Mouse (Mus musculus): ENCODE results near the gene P4hb. TPM values are rescaled to one million over a fixed set of nuclear protein-coding genes. Genes with fewer than 3 reads are reported as not detected.
"Not testable (repeated sequence)": the region's sequence is repeated elsewhere in the genome, so short reads cannot be mapped to it uniquely, and the experiment has no call there.

The P4hb gene
- polyA plus RNA-seq, 1 experiment from 2014 or later: 492 TPM

DNA sequence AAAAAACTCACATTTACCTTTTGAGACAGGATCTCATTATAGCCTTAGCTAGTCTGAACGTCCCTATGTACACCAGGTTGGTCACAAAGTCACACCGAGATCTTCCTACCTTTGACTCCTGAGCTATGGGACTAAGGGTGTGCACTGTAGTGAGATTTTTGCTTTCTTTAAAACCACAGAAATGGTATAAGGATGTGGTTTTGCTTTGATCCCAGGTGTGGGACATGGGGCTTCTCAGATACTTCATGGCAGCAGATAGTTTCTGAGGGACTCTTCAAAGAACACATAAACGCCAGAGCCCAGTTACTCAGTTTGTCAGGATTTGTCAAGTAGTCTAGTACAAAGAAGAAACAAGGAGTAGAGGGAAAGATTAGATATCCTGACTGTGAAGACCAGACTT, 27.7 kb upstream of the P4hb start:
- Histone ChIP-seq H3K27ac (ENCODE audit: low read depth, low read length) (no peak overlapping the region), H3K4me2 (no peak overlapping the region), H3K4me3 (ENCODE audit: low read depth, low read length) (no peak overlapping the region), H3K9me3 (ENCODE audit: control insufficient read depth, low read length) (no peaks in the 10 kb centered on the region), H3K27me3 (ENCODE audit: control insufficient read depth, insufficient read depth, low read length) (no peaks in the 10 kb centered on the region), H3K36me3 (ENCODE audit: control insufficient read depth, insufficient read depth, low read length) (peaks cover 12% of the 10 kb centered on the region), H3K4me1 (ENCODE audit: control insufficient read depth, insufficient read depth, low read length) (peaks cover 15% of the 10 kb centered on the region), H3K9ac (ENCODE audit: low read length) (no peak overlapping the region)
- ATAC-seq (ENCODE audit: low FRiP score): no peak
- DNase-seq (ENCODE audit: low spot score, missing footprints): no peak
- 97% methylated on average over 3 of the region's 3 CpGs for WGBS

DNA sequence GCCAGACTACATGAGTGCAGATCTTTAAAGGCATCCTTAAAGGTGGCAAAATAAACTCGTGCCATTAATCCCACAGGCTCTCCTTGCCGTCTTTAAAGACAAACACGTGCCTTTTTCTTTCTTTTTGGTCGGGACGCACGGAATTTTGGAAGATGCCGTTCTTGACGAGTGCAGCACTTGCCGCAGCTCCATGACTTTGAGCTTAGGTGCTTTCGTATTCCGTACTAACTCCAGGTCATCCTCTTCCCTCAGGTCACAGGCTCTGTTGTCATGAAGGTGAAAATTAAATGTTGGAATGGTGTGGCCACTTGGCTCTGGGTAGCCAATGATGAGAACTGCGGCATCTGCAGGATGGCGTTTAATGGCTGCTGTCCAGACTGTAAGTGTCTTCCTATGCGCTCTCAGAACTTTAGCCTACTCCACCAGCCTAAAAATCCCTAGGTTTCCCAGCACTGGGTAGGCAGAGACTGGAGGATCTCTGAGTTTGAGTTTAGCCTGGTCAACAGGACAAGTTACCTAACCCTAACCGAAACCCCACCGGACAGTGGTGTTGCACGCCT, 26.0 kb upstream of the P4hb start:
- ATAC-seq (ENCODE audit: low FRiP score): no peak

DNA sequence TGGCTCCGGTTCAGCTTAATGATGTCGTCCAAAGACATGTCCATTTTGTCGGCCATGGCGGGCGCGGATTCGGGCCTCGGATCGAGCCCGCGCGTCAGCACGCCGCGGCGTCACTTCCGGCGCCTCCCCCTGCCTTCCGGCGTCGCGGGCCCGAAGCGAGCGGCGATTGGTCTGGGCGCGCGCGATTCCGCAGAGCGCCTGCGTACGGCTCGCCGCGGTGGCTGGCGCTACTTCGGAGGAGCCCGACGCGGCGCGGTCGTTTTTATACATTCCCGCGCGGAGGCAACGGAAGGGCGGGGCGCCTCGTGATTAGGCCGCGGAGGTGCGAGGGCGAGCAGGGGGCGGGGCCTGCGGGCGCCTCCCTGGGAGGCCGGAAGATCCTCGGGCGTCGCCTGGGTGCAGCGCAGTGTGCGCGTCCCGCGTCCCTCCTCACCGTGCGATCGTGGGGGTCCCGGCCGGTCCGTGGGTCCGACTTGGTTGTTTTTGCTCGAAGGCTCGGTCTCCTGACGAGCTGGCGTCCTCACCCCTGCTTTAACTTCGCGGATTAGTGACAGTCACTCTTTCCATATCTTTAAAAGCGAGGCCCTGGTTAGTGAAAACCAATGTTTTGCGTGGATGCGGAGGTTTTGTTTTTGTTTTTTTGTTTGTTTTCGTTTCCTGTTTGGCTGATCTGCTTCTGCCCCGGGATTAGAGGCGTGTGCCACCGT, 25.4 kb upstream of the P4hb start, which contains the start of the genes Alyref and Anapc11:
Gene Alyref (minus strand): TSS at position 83 of the 707 bp plus-strand sequence.
Gene Anapc11 (plus strand): TSS at position 139 of the 707 bp plus-strand sequence.
- ATAC-seq (ENCODE audit: low FRiP score) (peak; percentile 98), DNase-seq (ENCODE audit: low spot score, missing footprints) (peak; percentile 99)
- Histone ChIP-seq H3K27me3 (ENCODE audit: control insufficient read depth, insufficient read depth, low read length) (no peaks in the 10 kb centered on the region), H3K9ac (ENCODE audit: low read length) (peak within 1 kb of the TSS; percentile 99), H3K4me1 (ENCODE audit: control insufficient read depth, insufficient read depth, low read length) (peaks cover 15% of the 10 kb centered on the region), H3K4me2 (peak within 1 kb of the TSS; percentile 96), H3K4me3 (ENCODE audit: low read depth, low read length) (peak within 1 kb of the TSS; percentile 100), H3K36me3 (ENCODE audit: control insufficient read depth, insufficient read depth, low read length) (peaks cover 28% of the 10 kb centered on the region), H3K27ac (ENCODE audit: low read depth, low read length) (peak within 1 kb of the TSS; percentile 77), H3K9me3 (ENCODE audit: control insufficient read depth, low read length) (no peaks in the 10 kb centered on the region)
- WGBS: under 1% methylated on average over 87 of the region's 88 CpGs

More for the DNA sequence above, 26.0 kb upstream of the P4hb start:
- H3K27ac ChIP-seq (ENCODE audit: low read depth, low read length): peak overlapping the region; percentile 64; the same call in 1 of the 2 replicates
- H3K4me1 ChIP-seq (ENCODE audit: control insufficient read depth, insufficient read depth, low read length): peaks cover 15% of the 10 kb centered on the region
- peak overlapping the region; percentile 99 for H3K9ac ChIP-seq (ENCODE audit: low read length)
- H3K9me3 ChIP-seq (ENCODE audit: control insufficient read depth, low read length): no peaks in the 10 kb centered on the region
- peak; percentile 84 for DNase-seq (ENCODE audit: low spot score, missing footprints)
- peaks cover 22% of the 10 kb centered on the region for H3K36me3 ChIP-seq (ENCODE audit: control insufficient read depth, insufficient read depth, low read length)
- H3K4me3 ChIP-seq (ENCODE audit: low read depth, low read length): peak overlapping the region; percentile 100
- H3K4me2 ChIP-seq: peak overlapping the region; percentile 72
- 53% methylated on average over 17 of the region's 17 CpGs for WGBS
- H3K27me3 ChIP-seq (ENCODE audit: control insufficient read depth, insufficient read depth, low read length): no peaks in the 10 kb centered on the region

DNA sequence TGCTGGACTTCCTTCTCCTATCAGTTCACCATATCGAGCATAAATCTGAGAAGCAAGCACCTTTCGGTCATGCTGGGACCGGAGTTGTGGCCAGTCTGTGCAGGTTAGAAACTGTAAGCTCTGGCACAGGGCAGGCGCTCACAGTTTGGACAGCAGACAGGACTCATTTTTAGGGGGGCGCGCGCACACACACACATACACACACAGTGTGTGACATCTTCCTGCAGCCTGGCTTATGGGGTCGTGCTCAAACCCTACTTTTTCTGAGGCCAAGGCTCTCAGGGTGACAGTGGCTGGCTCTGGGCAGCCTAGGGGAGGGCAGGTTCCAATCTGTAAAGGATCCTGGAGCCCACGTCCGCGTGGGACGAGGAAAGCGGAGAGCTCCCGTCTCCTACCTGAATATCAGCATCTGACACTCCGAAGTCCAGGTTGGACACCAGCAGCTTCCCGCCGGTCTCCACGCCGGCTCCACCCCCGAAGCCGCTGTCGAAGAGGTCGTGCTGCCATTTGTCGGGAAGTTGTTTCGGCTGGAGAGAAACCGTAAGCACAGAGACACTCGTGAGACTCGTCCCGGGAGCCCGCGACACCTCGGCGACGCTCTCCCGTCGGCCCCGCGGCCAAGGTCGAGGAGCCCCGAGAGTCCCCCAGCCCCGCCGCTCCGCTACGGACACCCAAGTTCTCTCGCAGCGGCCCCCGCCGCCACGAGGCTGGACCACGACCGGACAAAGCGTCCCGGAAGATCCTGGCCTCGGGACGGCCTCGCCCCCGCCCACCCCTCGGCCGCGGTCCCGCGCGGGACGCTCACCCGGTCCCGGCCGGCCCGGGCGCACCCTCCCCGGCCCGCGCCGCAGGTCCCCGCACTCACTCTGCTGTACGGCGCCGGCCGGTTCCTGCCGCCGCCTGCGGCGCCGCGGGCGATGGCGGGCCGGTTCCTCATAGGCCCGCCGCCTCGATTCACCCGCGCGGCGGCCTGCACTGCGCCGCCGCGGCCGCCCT, 24.5 kb upstream of the P4hb start:
- Histone ChIP-seq H3K36me3 (ENCODE audit: control insufficient read depth, insufficient read depth, low read length) (peaks cover 35% of the 10 kb centered on the region), H3K4me1 (ENCODE audit: control insufficient read depth, insufficient read depth, low read length) (peaks cover 15% of the 10 kb centered on the region), H3K27me3 (ENCODE audit: control insufficient read depth, insufficient read depth, low read length) (no peaks in the 10 kb centered on the region), H3K27ac (ENCODE audit: low read depth, low read length) (peak overlapping the region; percentile 77), H3K9me3 (ENCODE audit: control insufficient read depth, low read length) (no peaks in the 10 kb centered on the region), H3K4me3 (ENCODE audit: low read depth, low read length) (peak overlapping the region; percentile 100), H3K4me2 (peak overlapping the region; percentile 96), H3K9ac (ENCODE audit: low read length) (peak overlapping the region; percentile 99)
- 5% methylated on average over 87 of the region's 99 CpGs for WGBS
- DNase-seq (ENCODE audit: low spot score, missing footprints) (peak; percentile 86), ATAC-seq (ENCODE audit: low FRiP score) (no peak; the same call in 1 of the 2 replicates)

DNA sequence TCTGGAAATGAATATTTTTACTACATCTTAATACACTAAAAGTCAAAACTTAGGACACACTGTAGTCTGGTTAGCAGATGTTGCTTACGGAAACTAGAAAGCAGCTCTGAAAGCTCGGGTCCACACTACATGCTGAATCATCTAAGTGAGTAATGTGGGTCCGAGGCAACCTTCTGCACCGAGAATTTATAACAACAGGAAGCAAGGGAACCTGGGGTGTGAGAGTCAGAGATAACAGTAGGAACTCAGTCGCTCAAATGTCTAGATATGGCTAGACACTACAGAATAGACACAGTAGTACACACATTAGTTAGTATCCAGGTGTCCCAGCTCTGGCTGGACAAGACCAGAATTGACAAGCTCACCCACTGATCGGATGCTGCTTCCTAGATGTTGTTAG, 15.5 kb upstream of the P4hb start:
- 90% methylated on average over 6 of the region's 6 CpGs for WGBS

DNA sequence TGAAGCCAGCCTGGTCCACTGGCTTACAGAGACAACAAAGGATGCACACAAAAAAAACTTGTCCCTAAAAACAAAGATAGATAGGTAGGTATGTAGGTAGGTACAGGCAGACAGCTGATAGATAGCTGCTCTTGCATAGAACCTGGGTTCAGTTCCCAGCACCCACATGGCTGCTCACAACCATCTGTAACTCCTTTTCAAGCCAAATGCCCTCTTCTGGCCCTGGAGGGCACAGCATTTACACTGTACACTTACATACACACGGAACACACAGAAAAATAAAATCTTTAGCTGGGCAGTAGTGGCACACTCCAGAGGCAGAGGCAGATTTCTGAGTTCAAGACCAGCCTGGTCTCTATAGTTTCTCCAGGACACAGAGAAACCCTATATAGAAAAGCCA, 10.9 kb upstream of the P4hb start:
- Histone ChIP-seq H3K4me1 (ENCODE audit: control insufficient read depth, insufficient read depth, low read length) (peaks cover 22% of the 10 kb centered on the region), H3K4me3 (ENCODE audit: low read depth, low read length) (no peak overlapping the region), H3K36me3 (ENCODE audit: control insufficient read depth, insufficient read depth, low read length) (peaks cover 23% of the 10 kb centered on the region), H3K27me3 (ENCODE audit: control insufficient read depth, insufficient read depth, low read length) (no peaks in the 10 kb centered on the region), H3K9ac (ENCODE audit: low read length) (no peak overlapping the region), H3K9me3 (ENCODE audit: control insufficient read depth, low read length) (no peaks in the 10 kb centered on the region; the same call in 1 of the 2 replicates), H3K4me2 (no peak overlapping the region), H3K27ac (ENCODE audit: low read depth, low read length) (no peak overlapping the region)
- 97% methylated on average over 1 of the region's 1 CpGs for WGBS
- DNase-seq (ENCODE audit: low spot score, missing footprints) (no peak), ATAC-seq (ENCODE audit: low FRiP score) (no peak)

More for the DNA sequence above, 15.5 kb upstream of the P4hb start:
- H3K4me1 ChIP-seq (ENCODE audit: control insufficient read depth, insufficient read depth, low read length): no peaks in the 10 kb centered on the region
- ATAC-seq (ENCODE audit: low FRiP score) (no peak), DNase-seq (ENCODE audit: low spot score, missing footprints) (no peak)
- no peak overlapping the region for H3K4me2 ChIP-seq
- H3K4me3 ChIP-seq (ENCODE audit: low read depth, low read length): no peak overlapping the region
- H3K27me3 ChIP-seq (ENCODE audit: control insufficient read depth, insufficient read depth, low read length): no peaks in the 10 kb centered on the region
- no peak overlapping the region for H3K27ac ChIP-seq (ENCODE audit: low read depth, low read length)
- no peak overlapping the region for H3K9ac ChIP-seq (ENCODE audit: low read length)
- no peaks in the 10 kb centered on the region; the same call in 1 of the 2 replicates for H3K9me3 ChIP-seq (ENCODE audit: control insufficient read depth, low read length)
- H3K36me3 ChIP-seq (ENCODE audit: control insufficient read depth, insufficient read depth, low read length): peaks cover 33% of the 10 kb centered on the region

DNA sequence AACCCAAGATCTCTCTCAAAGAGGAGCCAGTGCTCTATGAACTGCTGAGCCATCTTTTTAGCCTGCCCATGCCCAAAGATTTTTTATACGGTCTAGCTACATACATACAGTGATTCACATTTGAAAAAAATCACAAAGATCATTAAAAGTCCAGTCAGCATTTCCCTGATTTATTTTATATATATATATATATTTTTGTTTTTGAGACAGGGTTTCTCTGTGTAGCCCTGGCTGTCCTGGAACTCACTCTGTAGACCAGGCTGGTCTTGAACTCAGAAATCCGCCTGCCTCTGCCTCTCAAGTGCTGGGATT, 9.9 kb upstream of the P4hb start:
- DNase-seq (ENCODE audit: low spot score, missing footprints); H3K27ac ChIP-seq (ENCODE audit: low read depth, low read length); H3K9ac ChIP-seq (ENCODE audit: low read length); H3K4me3 ChIP-seq (ENCODE audit: low read depth, low read length); ATAC-seq (ENCODE audit: low FRiP score); H3K27me3 ChIP-seq (ENCODE audit: control insufficient read depth, insufficient read depth, low read length); H3K4me2 ChIP-seq; H3K9me3 ChIP-seq (ENCODE audit: control insufficient read depth, low read length): not testable (repeated sequence)
- Histone ChIP-seq H3K36me3 (ENCODE audit: control insufficient read depth, insufficient read depth, low read length) (peaks cover 27% of the 10 kb centered on the region), H3K4me1 (ENCODE audit: control insufficient read depth, insufficient read depth, low read length) (peaks cover 22% of the 10 kb centered on the region)
- WGBS: 88% methylated on average over 2 of the region's 2 CpGs

DNA sequence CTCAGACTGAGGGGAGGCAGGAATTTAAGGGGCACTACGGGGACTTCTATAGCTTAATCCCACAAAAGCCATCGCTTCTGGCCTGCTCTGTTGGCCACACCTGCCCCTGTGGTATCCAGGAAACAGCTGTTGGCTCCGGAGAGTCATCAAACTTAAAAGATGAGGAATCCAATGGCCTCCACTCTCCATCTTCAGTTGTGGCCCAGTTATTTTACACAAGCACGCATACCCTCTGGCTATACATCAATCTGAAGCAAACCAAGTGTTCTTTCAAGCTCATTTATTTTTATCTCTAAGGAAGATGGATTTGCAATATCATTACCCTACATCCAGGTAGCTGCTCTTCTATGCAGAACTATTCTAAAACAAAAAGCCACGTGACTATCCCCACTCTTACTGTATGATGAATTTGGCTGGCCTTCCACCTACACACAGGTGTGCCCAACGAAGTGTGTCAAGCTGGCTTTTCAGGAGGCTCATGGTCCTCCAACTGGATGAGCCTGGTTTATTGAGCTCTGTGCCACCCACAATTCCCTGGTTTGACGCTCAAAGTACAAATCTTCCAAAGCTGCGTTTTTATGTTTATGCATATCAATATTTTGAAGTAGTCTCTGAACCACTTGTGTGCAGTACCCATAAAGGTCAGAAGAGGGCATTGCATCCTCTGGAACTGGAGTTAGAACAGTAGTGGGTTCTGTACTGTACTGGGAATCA, 9.4 kb upstream of the P4hb start:
- WGBS: 70% methylated on average over 8 of the region's 8 CpGs
- peaks cover 22% of the 10 kb centered on the region for H3K4me1 ChIP-seq (ENCODE audit: control insufficient read depth, insufficient read depth, low read length)
- peak overlapping the region; percentile 96 for H3K9ac ChIP-seq (ENCODE audit: low read length)
- ATAC-seq (ENCODE audit: low FRiP score): no peak; the same call in 1 of the 2 replicates
- H3K9me3 ChIP-seq (ENCODE audit: control insufficient read depth, low read length): no peaks in the 10 kb centered on the region; the same call in 1 of the 2 replicates
- H3K27me3 ChIP-seq (ENCODE audit: control insufficient read depth, insufficient read depth, low read length): no peaks in the 10 kb centered on the region
- H3K27ac ChIP-seq (ENCODE audit: low read depth, low read length): peak overlapping the region; percentile 91
- peak; percentile 89 for DNase-seq (ENCODE audit: low spot score, missing footprints)
- H3K4me2 ChIP-seq: peak overlapping the region; percentile 96
- H3K36me3 ChIP-seq (ENCODE audit: control insufficient read depth, insufficient read depth, low read length): peaks cover 31% of the 10 kb centered on the region
- H3K4me3 ChIP-seq (ENCODE audit: low read depth, low read length): peak overlapping the region; percentile 100
